In genomic region chr4:76846265-76846664, GRCm38 (mm10) we compare ENCODE assay signal across 22 mouse cellular contexts.
DNase-seq lines count a peak whose midpoint lies in the region; ATAC-seq lines count a peak whose summit lies in the region.
"Had no signal": no experiment of that assay in that cellular context is flagged by ENCODE, and none has a peak within 500 bp of the region (broad histone marks: within the 10 kb centered on the region; RNA-seq: fewer than 3 reads in every experiment).

No protein-coding gene starts in this region.

- H3K9me3 ChIP-seq in midbrain, embryonic 14.5 days (ENCODE audit: control insufficient read depth, low read length): no peaks in the 10 kb centered on the region
- no peaks in the 10 kb centered on the region for H3K9me3 ChIP-seq in midbrain, embryonic 15.5 days
- H3K9me3 ChIP-seq in neural tube, embryonic 15.5 days (replicated peaks): no peaks in the 10 kb centered on the region
- H3K9me3 ChIP-seq: embryonic facial prominence, embryonic 15.5 days; forebrain, embryonic 12.5 days; hindbrain, embryonic 10.5 days had no signal

- H3K4me2 ChIP-seq in midbrain, embryonic 14.5 days (ENCODE audit: low read length): no peak overlapping the region
- no peak overlapping the region for H3K4me2 ChIP-seq in midbrain, embryonic 15.5 days
- H3K4me2 ChIP-seq in neural tube, embryonic 15.5 days: no peak overlapping the region
- H3K4me2 ChIP-seq: embryonic facial prominence, embryonic 15.5 days; forebrain, embryonic 12.5 days; heart, embryonic 11.5 days; hindbrain, embryonic 14.5 days had no signal

- no peaks in the 10 kb centered on the region for H3K27me3 ChIP-seq in midbrain, embryonic 14.5 days (ENCODE audit: control insufficient read depth, insufficient read depth, low read length)
- H3K27me3 ChIP-seq in midbrain, embryonic 15.5 days (replicated peaks): no peaks in the 10 kb centered on the region
- H3K27me3 ChIP-seq in neural tube, embryonic 15.5 days (replicated peaks): no peaks in the 10 kb centered on the region
- H3K27me3 ChIP-seq: embryonic facial prominence, embryonic 15.5 days; forebrain, embryonic 12.5 days had no signal

- H3K27ac ChIP-seq in midbrain, embryonic 14.5 days (replicated peaks; ENCODE audit: low read depth, low read length): no peak overlapping the region
- H3K27ac ChIP-seq in midbrain, embryonic 15.5 days: no peak overlapping the region
- H3K27ac ChIP-seq in neural tube, embryonic 15.5 days (replicated peaks): no peak overlapping the region
- H3K27ac ChIP-seq: embryonic facial prominence, embryonic 15.5 days; forebrain, embryonic 12.5 days; hindbrain, embryonic 10.5 days; hindbrain, embryonic 14.5 days had no signal

- peak; percentile 15 for DNase-seq in heart, adult 11 months
- no peak for DNase-seq in heart, postnatal 25 days (ENCODE audit: low spot score)
- peak; percentile 14 for DNase-seq in midbrain, embryonic 14.5 days
- no peak for DNase-seq in liver
- DNase-seq: adrenal gland, adult 2 months; adrenal gland, postnatal 14 days; cerebellum, adult 11-12 months; cerebellum, adult 8-10 months; cerebellum, postnatal 36 days; embryo, embryonic 11 days; gastrocnemius, postnatal 10 days; gastrocnemius, postnatal 36 days; heart, postnatal 36 days had no signal

- 67% methylated on average over 7 of the region's 7 CpGs for WGBS in midbrain, embryonic 14.5 days
- 64% methylated on average over 7 of the region's 7 CpGs for WGBS in midbrain, embryonic 15.5 days
- WGBS in neural tube, embryonic 15.5 days: 53% methylated on average over 7 of the region's 7 CpGs

- ATAC-seq in midbrain, embryonic 14.5 days (ENCODE audit: low FRiP score, low TSS enrichment): no peak
- ATAC-seq in midbrain, embryonic 15.5 days (replicated peaks): no peak
- peak; percentile 45; the same call in 1 of the 2 replicates for ATAC-seq in neural tube, embryonic 15.5 days (ENCODE audit: low FRiP score)
- ATAC-seq: CD4-positive, CD25-positive, alpha-beta regulatory T cell, adult 4 months; forebrain, embryonic 16.5 days had no signal

- no peak overlapping the region for H3K9ac ChIP-seq in midbrain, embryonic 14.5 days (replicated peaks; ENCODE audit: low read length)
- no peak overlapping the region for H3K9ac ChIP-seq in midbrain, embryonic 15.5 days
- H3K9ac ChIP-seq in neural tube, embryonic 15.5 days (replicated peaks): no peak overlapping the region
- H3K9ac ChIP-seq: embryonic facial prominence, embryonic 15.5 days; forebrain, embryonic 12.5 days; hindbrain, embryonic 14.5 days had no signal

- no peaks in the 10 kb centered on the region for H3K4me1 ChIP-seq in midbrain, embryonic 14.5 days (ENCODE audit: control insufficient read depth, insufficient read depth, low read length)
- H3K4me1 ChIP-seq in midbrain, embryonic 15.5 days: no peaks in the 10 kb centered on the region
- H3K4me1 ChIP-seq in neural tube, embryonic 15.5 days: no peaks in the 10 kb centered on the region; the same call in 1 of the 2 replicates
- H3K4me1 ChIP-seq: embryonic facial prominence, embryonic 15.5 days; forebrain, embryonic 12.5 days; hindbrain, embryonic 10.5 days had no signal

- intact Hi-C loops in heart, postnatal 25 days (cut with DNase I): no loop called here

- no peaks in the 10 kb centered on the region for H3K36me3 ChIP-seq in midbrain, embryonic 14.5 days (ENCODE audit: control insufficient read depth, insufficient read depth, low read length)
- no peaks in the 10 kb centered on the region for H3K36me3 ChIP-seq in midbrain, embryonic 15.5 days (replicated peaks)
- H3K36me3 ChIP-seq in neural tube, embryonic 15.5 days: no peaks in the 10 kb centered on the region
- H3K36me3 ChIP-seq: embryonic facial prominence, embryonic 15.5 days; forebrain, embryonic 12.5 days; hindbrain, embryonic 10.5 days had no signal

- H3K4me3 ChIP-seq in midbrain, embryonic 14.5 days (replicated peaks; ENCODE audit: low read depth, low read length): no peak overlapping the region
- H3K4me3 ChIP-seq in midbrain, embryonic 15.5 days: no peak overlapping the region
- no peak overlapping the region for H3K4me3 ChIP-seq in neural tube, embryonic 15.5 days (replicated peaks)
- H3K4me3 ChIP-seq: embryonic facial prominence, embryonic 15.5 days; forebrain, embryonic 12.5 days; hindbrain, embryonic 10.5 days had no signal

Comparison
In these comparisons a context has a peak if more than half of its experiments do, and no peak if none do; other contexts are left out.
1. DNase-seq: peak in heart, adult 11 months (single experiment) and midbrain, embryonic 14.5 days (single experiment); none in heart, postnatal 25 days (single experiment) and liver (single experiment).